Mouse (Mus musculus) left cerebral cortex, postnatal 25 days (tissue): Measurements from ENCODE around the gene Eef2. TPM values are rescaled to one million over a fixed set of nuclear protein-coding genes. Genes with fewer than 3 reads are reported as not detected.
"Not testable (repeated sequence)": the region's sequence is repeated elsewhere in the genome, so short reads cannot be mapped to it uniquely, and the experiment has no call there.

Experiments used
- DNase-seq, 2 experiments: peaks; one replicate each; pipeline ENCODE4 v3.0.0; 2022; ENCODE audit warnings: low spot score in 2 of 2, mixed read lengths in 1 of 2
- intact Hi-C: fragments of 180-260 bp; cut with DNase I; formaldehyde crosslinking; loops from one replicate; pipeline ENCODE4 v1.15.1; 2025
- total RNA-seq, 2 experiments: library from RNA; stranded (reverse); gene quantifications; 2 replicates each; pipeline ENCODE4 v1.2.3; 2021

Eef2 gene
- total RNA-seq, 2 experiments from 2014 or later: 854 to 872 TPM

DNA sequence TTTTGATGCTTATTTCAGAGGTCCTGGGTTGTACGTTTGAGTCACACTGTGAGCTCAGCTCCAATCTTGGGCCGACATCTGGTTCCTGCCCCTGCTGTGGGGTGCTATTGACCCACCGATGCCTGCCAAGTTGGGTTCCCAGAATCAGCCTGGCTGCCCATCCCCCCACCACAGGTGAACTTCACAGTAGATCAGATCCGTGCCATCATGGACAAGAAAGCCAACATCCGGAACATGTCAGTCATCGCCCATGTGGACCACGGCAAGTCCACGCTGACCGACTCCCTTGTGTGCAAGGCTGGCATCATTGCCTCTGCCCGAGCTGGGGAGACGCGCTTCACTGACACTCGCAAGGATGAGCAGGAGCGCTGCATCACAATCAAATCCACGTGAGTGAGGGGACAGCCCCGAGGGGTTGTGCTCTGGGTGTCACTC is 1.1 kb downstream of the Eef2 start:
- intact Hi-C loops: loop anchor here (2.0 kb wide), 1 partner anchor 41 kb away; no protein-coding TSS in a partner anchor

DNA sequence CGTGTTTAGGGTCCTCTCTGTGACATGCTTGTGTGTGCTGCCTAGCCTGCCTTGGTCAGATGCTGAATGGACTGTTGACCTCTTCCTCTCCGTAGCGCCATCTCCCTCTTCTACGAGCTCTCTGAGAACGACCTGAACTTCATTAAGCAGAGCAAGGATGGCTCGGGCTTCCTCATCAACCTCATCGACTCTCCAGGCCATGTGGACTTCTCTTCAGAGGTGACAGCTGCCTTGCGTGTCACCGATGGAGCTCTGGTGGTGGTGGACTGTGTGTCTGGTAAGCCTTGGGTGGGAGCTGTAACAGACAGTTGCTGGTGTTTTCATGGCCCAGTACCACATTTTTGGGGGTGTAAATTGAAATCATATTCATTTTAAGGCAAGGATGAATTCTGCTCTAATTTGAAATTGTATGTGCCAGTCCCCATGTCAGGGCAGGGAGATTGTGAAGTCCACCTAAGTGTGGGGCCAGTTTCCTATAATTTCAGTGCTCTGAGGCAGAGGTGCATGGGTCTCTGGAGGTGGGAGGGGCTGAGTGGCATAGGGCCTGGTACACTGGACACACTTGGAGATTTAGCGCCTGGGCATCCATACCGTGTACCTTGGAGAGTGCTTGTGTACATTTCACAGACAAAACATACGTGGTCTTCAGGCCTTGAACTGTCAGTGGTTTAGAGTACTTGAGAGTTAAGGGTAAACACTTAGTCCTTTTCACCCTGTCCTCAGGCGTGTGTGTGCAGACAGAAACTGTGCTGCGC is 1.7 kb downstream of the Eef2 start:
- no peak for DNase-seq
- intact Hi-C loops: loop anchor here (2.0 kb wide), 1 partner anchor 41 kb away; no protein-coding TSS in a partner anchor

More for the DNA sequence above, 1.1 kb downstream of the Eef2 start:
- peak in 1 of 2 experiments; percentile 37 for DNase-seq

DNA sequence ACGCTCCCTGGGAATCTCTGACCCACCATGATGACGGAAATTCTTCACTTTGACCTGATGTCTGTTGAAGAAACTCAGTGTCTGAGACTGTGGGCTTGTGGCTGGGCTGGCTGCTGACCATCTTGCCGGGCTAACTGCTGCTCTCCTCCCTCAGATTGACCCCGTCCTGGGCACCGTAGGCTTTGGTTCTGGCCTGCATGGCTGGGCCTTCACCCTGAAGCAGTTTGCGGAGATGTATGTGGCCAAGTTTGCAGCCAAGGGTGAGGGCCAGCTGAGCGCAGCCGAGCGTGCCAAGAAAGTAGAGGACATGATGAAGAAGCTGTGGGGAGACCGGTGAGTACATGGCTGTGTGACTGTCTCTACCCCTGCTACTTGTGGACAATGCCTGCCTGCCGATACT is 2.5 kb downstream of the Eef2 start:
- intact Hi-C loops: no loop called here
- DNase-seq: no peak

DNA sequence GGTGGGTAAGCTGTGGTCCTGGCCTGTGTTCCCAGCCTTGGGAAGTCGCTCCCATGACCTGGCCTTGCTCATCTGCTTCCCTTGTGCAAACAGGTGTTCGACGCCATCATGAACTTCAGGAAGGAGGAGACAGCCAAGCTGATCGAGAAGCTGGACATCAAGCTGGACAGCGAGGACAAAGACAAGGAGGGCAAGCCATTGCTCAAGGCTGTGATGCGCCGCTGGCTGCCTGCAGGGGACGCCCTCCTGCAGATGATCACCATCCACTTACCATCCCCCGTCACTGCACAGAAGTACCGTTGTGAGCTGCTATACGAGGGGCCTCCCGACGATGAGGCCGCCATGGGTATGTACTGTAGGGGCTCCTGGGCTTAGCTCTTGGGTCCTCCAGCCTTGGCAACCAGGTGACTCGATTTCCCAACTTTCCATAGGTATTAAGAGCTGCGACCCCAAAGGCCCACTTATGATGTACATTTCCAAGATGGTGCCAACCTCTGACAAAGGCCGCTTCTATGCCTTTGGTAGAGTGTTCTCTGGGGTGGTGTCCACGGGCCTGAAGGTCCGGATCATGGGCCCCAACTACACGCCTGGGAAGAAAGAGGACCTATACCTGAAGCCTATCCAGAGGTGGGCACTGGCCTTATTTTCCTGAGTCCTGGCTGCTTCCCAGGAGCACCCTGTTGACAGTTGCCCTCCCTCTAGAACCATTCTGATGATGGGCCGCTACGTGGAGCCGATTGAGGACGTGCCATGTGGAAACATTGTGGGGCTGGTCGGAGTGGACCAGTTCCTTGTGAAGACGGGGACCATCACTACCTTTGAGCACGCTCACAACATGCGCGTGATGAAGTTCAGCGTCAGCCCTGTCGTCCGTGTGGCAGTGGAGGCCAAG is 3.3 kb downstream of the Eef2 start:
- no peak for DNase-seq
- intact Hi-C loops: no loop called here

DNA sequence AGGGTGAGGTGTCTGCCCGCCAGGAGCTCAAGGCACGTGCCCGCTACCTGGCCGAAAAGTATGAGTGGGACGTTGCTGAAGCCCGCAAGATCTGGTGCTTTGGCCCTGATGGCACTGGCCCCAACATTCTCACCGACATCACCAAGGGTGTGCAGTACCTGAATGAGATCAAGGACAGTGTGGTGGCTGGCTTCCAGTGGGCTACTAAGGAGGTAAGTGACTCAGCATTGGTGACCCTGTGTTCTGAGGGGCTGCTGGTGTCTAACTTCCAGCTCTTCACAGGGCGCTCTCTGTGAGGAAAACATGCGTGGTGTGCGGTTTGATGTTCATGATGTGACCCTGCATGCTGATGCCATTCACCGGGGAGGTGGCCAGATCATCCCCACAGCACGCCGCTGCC is 4.5 kb downstream of the Eef2 start:
- DNase-seq: no peak
- intact Hi-C loops: no loop called here

DNA sequence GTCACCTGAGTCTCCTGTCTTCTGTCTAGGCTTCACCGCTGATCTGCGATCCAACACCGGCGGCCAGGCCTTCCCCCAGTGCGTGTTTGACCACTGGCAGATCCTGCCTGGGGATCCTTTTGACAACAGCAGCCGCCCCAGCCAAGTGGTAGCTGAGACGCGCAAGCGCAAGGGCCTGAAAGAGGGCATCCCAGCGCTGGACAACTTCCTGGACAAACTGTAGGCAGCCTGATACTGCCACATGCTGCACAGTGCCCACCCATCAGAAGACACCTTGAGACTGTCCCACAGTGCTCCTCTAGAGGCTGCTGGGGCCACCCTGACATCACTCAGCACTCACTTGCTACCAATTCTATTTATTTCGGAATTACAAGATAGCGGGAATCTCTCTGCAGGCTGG is 5.4 kb downstream of the Eef2 start:
- intact Hi-C loops, DNase-seq: not testable (repeated sequence)

DNA sequence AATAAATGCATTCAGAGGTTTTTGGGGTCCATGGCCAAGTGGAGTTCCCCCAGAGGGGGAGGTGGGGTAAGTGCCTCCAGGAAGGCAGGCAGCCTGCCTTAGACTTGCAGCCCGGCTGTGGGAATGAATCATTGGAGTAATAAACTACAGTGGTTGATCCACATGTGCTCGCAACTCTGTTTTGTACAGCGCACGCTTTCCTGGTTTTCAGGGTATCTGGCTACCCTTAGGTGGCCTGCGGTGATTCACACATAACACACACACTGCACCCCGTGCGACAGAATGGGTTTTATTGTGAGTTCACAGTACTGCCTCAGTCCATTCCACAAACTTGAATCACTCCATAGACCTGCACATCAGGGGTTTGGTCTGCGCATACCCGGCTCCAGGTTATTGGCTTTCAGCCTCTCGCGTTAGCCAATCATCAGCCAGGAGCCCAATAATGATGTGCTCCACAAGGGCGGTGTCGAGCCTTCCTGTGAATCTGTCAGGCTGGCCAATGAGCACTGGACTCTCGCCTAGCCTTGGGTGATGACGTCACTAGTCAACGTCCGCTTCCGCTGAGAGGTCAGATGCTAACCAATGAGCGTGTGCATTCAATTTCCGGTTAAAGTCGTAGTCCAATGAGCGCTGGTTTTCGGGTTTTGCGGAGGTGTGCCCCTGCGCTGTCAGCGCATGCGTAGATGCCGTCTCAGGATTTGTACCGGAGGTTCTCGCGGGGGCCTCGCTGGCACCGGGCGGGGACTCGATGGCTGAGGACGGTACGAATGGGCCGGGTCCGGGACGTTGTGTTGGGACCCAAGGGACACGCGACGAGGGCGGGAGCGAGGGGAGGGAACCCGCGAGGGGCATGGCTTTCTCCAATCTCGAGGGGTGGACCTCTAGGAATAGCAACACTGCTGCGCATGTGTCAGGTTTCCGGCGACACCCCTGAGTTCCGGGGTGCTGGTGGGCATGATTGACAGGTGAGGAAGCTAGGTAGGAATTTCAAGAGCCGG is 6.2 kb downstream of the Eef2 start, which contains the start of gene Dapk3:
Dapk3 (plus strand) TSS at position 670 of the 998 bp plus-strand sequence.
- peak; percentile 98 to 100 for DNase-seq
- intact Hi-C loops: no loop called here

DNA sequence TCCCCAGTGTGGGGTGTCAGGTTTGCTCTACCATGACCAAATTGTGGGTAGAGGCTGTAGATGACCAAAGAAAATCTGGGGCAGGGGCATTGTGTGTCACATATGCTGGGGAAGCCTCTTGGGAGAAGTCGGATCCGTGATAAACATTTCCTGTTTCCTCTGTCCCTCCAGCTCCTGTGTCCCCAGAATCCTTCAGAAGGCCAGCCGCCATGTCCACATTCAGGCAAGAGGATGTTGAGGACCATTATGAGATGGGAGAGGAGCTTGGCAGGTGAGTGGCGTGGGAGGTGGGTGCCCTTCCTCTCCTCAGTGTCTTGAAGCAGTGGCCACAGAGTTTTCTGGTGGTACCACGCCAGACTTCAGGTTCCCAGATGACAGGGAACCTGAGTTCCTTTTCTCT is 7.4 kb downstream of the Eef2 start, which contains the start of gene 4930442H23Rik:
4930442H23Rik (minus strand) TSS at position 45 of the 400 bp plus-strand sequence.
- intact Hi-C loops: no loop called here

DNA sequence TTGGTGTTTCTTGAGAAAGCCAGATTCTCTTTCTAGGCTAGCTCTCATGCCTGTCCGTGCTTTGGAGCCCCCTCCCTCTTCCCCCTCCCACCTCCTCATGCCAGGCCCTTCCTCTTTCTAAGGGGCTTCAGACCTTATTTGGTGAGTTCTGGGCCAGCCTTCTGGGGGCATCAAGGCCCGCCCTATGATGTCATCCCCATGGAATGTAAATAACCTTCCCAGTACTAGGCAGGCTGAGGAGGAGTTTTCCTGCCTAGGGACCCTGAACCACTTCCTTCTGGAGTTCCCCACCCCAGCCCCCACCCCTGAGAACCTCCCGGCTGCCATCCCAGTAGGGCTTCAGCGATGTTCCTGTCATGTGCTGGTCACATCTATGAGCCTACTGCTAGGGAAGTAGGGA is 8.3 kb downstream of the Eef2 start:
- intact Hi-C loops: no loop called here
- DNase-seq: no peak

More for the DNA sequence above, 7.4 kb downstream of the Eef2 start, which contains the start of gene 4930442H23Rik:
- no peak for DNase-seq

DNA sequence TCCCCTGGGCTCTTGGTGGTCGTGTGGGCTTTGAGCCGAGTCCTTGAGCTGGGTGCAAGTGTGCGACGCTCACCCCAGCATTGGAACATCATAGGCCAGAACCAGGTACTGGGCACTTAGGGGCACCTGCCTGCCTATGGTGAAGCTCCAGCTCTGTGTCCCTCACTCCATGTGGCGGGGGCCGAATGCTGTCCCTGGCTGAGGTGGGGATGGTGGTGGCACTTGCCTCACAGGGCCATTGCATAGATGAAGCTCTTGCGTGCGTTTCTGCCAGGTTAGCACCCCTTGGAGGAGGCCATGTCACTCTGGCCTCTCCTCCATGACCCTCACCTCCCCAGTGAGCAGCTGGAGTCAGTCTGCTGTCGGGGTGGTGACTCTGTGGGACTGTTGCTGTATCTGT is 10.7 kb downstream of the Eef2 start:
- intact Hi-C loops: no loop called here
- DNase-seq: no peak

DNA sequence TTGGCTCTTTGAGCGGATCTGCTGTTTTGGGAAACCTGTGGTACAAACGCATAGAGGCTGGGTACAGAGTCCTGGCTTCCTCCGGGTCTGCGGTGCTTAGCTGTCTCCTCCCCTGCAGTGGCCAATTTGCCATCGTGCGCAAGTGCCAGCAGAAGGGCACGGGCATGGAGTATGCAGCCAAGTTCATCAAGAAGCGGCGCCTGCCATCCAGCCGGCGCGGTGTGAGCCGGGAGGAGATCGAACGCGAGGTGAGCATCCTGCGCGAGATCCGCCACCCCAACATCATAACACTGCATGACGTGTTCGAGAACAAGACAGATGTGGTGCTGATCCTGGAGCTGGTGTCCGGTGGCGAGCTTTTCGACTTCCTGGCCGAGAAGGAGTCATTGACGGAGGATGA is 13.4 kb downstream of the Eef2 start:
- intact Hi-C loops: loop anchor here (10.0 kb wide), 1 partner anchor 265 kb away; the partner anchor contains the start of gene Nfic
- DNase-seq: no peak

DNA sequence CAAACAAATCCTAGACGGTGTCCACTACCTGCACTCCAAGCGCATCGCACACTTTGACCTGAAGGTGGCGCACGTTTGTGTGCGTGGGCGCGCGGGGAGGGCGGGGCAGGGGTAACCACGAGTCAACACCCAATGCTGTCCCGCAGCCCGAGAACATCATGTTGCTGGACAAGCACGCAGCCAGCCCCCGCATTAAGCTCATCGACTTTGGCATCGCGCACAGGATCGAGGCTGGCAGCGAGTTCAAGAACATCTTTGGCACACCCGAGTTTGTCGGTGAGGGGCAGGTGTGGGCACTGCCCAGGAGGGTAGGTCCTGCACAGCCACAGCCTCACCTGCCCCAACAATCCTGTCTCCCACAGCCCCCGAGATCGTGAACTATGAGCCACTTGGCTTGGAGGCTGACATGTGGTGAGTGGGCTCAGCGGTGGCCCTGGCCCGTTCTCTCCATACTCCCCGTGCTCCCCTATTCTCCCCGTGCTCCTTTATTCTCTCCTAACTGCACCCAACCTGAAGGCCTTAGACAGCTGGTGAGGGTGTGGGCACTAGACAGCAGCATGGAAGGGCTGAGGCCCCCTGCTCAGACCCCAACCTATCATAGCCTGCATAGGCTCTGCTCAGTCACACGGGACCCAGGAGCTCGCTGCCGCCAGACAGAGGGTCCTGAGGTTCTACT is 13.9 kb downstream of the Eef2 start:
- intact Hi-C loops: loop anchor here (10.0 kb wide), 1 partner anchor 264 kb away; the partner anchor contains the start of gene Nfic
- DNase-seq: no peak

DNA sequence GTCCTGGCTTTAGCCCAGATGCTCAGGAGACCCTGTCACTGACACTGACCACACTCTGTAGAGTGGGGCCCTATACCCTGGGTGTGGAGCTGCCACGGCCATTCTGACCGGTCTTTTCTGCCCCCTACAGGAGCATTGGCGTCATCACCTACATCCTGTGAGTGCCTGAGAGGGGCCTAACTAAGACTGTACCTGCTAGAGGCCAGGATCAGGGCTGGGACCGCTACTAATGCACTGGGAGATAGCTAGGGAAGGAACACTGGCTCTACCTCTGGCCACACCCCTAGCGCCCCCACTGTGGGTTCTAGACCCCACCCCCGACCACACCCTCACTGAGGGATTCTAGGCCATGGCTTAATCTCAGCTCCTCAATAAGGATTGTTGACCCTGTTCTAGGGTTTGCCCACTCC is 14.5 kb downstream of the Eef2 start:
- intact Hi-C loops: loop anchor here (10.0 kb wide), 1 partner anchor 264 kb away; the partner anchor contains the start of gene Nfic
- DNase-seq: no peak

DNA sequence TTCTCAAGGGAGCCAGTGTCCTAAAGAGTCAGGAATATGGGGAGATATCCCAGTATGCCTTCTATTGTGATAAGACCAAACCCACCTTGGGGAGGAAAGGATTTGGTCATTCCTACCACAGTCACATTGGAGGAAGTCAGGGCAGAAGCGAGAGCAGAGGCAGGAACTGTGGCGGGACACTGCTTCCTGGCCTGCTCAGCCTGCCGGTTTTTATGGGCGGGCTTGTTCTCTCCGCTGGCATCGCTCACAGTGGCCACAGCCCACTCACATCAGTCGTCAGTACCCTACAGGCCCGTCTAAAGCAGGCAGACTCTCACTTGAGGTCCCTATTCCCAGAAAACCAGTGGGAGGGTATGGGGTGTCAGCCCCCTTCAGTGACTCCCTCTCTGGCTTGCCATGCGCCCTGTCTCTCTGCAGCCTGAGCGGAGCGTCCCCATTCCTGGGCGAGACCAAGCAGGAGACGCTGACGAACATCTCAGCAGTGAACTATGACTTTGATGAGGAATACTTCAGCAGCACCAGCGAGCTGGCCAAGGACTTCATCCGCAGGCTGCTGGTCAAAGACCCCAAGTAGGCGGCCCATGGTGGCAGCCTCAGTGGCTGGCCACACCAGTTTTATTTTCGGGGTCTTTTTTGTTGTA is 15.0 kb downstream of the Eef2 start:
- no peak for DNase-seq
- intact Hi-C loops: loop anchor here (10.0 kb wide), 1 partner anchor 263 kb away; the partner anchor contains the start of gene Nfic

DNA sequence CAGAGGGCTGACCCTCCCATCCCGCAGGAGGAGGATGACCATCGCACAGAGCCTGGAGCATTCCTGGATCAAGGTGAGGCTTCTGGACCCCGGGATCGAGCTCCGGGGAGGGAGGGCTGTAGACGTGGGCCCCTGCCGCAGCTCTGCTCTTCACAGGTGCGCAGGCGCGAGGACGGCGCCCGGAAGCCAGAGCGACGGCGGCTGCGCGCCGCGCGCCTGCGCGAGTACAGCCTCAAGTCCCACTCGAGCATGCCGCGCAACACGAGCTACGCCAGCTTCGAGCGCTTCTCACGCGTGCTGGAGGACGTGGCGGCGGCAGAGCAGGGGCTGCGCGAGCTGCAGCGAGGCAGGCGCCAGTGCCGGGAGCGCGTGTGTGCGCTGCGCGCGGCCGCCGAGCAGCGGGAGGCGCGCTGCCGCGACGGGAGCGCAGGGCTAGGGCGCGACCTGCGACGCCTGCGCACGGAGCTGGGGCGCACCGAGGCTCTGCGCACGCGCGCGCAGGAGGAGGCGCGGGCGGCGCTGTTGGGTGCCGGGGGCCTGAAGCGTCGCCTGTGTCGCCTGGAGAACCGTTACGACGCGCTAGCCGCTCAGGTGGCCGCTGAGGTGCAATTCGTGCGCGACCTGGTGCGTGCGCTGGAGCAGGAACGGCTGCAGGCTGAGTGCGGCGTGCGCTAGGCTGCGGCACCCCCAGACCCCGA is 16.0 kb downstream of the Eef2 start:
- intact Hi-C loops: loop anchor here (10.0 kb wide), 1 partner anchor 262 kb away; the partner anchor contains the start of gene Nfic
- DNase-seq: peak; percentile 92 to 94

DNA sequence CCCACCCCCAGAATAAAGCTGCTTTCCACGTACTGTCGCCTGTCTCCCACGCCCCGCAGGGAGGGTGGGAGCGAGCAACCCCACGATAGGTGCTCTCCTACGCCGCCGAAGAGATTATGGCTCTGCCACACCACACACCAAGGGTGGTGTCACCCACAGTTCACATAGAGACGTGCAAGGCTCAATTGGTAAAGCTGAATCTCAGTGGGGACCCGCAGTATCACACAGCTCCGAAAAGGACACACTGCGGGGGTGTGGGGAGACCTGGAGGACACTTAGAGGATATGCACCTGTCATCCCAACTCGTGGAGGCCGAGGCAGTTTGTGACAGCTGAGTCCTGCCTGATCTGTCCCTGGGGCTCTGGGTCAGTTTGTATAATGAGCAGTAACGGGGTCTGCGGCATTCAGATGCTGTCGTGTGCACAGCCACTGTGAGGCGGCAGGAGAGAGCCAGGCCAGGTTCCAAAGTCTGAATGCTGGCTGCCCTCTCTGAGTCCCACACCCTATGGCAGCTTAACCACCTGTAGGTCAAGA is 16.6 kb downstream of the Eef2 start:
- peak in 1 of 2 experiments; percentile 46 for DNase-seq
- intact Hi-C loops: loop anchor here (10.0 kb wide), 1 partner anchor 262 kb away; the partner anchor contains the start of gene Nfic
